Mouse (Mus musculus) testis, adult 2 months (tissue): Measurements from ENCODE around the gene Zfp281.

Source experiments
- CTCF ChIP-seq: fragments of 200-500 bp; IDR thresholded peaks from 2 replicates; pipeline ENCODE4 v1.5.1; 2012; ENCODE audit warnings: low read depth, mild to moderate bottlenecking, inconsistent platforms, low read length, moderate library complexity; ENCODE audit not compliant: control insufficient read depth, insufficient read depth, insufficient replicate concordance
- POLR2A ChIP-seq: fragments of 200-500 bp; IDR thresholded peaks from 2 replicates; pipeline ENCODE4 v1.6.1; 2012; ENCODE audit warnings: low read depth, mild to moderate bottlenecking, inconsistent platforms, low read length, moderate library complexity; ENCODE audit not compliant: control insufficient read depth

GRCm38 (mm10) chr1:136669926-136670325, 45.2 kb downstream of the Zfp281 start:
- no peak for TF ChIP-seq CTCF
- TF ChIP-seq POLR2A, result no peak
